Mouse (Mus musculus) embryonic facial prominence, embryonic 10.5 days (tissue): Measurements from ENCODE around the gene Mydgf. TPM values are rescaled to one million over a fixed set of nuclear protein-coding genes. Genes with fewer than 3 reads are reported as not detected.

Experiments used
- DNase-seq: peaks from one replicate; pipeline ENCODE4 v3.0.0-alpha.2; 2017; ENCODE audit warnings: low spot score
- H3K27ac ChIP-seq: fragments of 300-500 bp; sonication (generic); replicated peaks from 2 replicates; pipeline ENCODE4 v1.5.1; 2016; ENCODE audit warnings: mild to moderate bottlenecking
- H3K27me3 ChIP-seq: fragments of 300-500 bp; sonication (generic); replicated peaks from 2 replicates; pipeline ENCODE4 v1.6.1; 2016; ENCODE audit warnings: low read depth, mild to moderate bottlenecking; ENCODE audit not compliant: poor library complexity, severe bottlenecking
- H3K36me3 ChIP-seq: fragments of 300-500 bp; sonication (generic); replicated peaks from 2 replicates; pipeline ENCODE4 v1.6.1; 2016; ENCODE audit warnings: mild to moderate bottlenecking, moderate library complexity
- H3K4me1 ChIP-seq: fragments of 300-500 bp; sonication (generic); 2 replicates; pipeline ENCODE4 v1.6.1; 2016
- H3K4me3 ChIP-seq: fragments of 300-500 bp; sonication (generic); 2 replicates; pipeline ENCODE4 v1.5.1; 2016; ENCODE audit warnings: mild to moderate bottlenecking, moderate library complexity
- H3K9me3 ChIP-seq: fragments of 300-500 bp; sonication (generic); 2 replicates; pipeline ENCODE4 v1.6.1; 2016; ENCODE audit warnings: mild to moderate bottlenecking
- whole genome bisulfite sequencing: fragments of 180-500 bp; shearing (Covaris S2); methylation state at CpG from one replicate; pipeline ENCODE4 v1.1.7; 2016; 5-methylcytosine and 5-hydroxymethylcytosine counted together
- polyA plus RNA-seq: library from polyadenylated mRNA; unstranded; fragments of >200 nt; fragmentation: Nextera tagmentation; extraction: Ambion mirVana; gene quantifications from 2 replicates; pipeline ENCODE4 v1.2.1, GENCODE M21; 2016

Mydgf gene
- polyA plus RNA-seq, 1 experiment from 2014 or later, result 71.0 TPM

GRCm38 (mm10) chr17:56182975-56183657 is 604 bp downstream of the Mydgf start:
- peak overlapping the region; percentile 89 for H3K27ac ChIP-seq

GRCm38 (mm10) chr17:56175416-56175815 is 8.3 kb downstream of the Mydgf start:
- Histone ChIP-seq H3K4me3 (no peak overlapping the region), H3K36me3 (peaks cover 78% of the 10 kb centered on the region), H3K4me1 (peaks cover 12% of the 10 kb centered on the region), H3K27ac (no peak overlapping the region), H3K9me3 (no peaks in the 10 kb centered on the region), H3K27me3 (no peaks in the 10 kb centered on the region)
- WGBS, result 95% methylated on average over 3 of the region's 3 CpGs
- DNase-seq, result no peak

More at GRCm38 (mm10) chr17:56182975-56183657, 604 bp downstream of the Mydgf start:
- 1% methylated on average over 14 of the region's 14 CpGs for WGBS
- Histone ChIP-seq H3K9me3 (no peaks in the 10 kb centered on the region), H3K4me1 (peaks cover 37% of the 10 kb centered on the region), H3K27me3 (no peaks in the 10 kb centered on the region), H3K36me3 (peaks cover 60% of the 10 kb centered on the region), H3K4me3 (peak overlapping the region; percentile 91)
- DNase-seq, result no peak

- H3K27ac ChIP-seq, result no peak overlapping the region
- H3K4me1 ChIP-seq, result peaks cover 21% of the 10 kb centered on the region
- peaks cover 59% of the 10 kb centered on the region for H3K36me3 ChIP-seq
- WGBS, result 58% methylated on average over 10 of the region's 10 CpGs
- no peaks in the 10 kb centered on the region for H3K27me3 ChIP-seq
- no peak for DNase-seq
- no peak overlapping the region for H3K4me3 ChIP-seq
- H3K9me3 ChIP-seq, result no peaks in the 10 kb centered on the region
Measured at GRCm38 (mm10) chr17:56173401-56174046, 10.2 kb downstream of the Mydgf start.

- 91% methylated on average over 17 of the region's 17 CpGs for WGBS
- peaks cover 21% of the 10 kb centered on the region for H3K4me1 ChIP-seq
- no peaks in the 10 kb centered on the region for H3K27me3 ChIP-seq
- DNase-seq, result no peak
- no peaks in the 10 kb centered on the region for H3K9me3 ChIP-seq
- H3K4me3 ChIP-seq, result no peak overlapping the region
- H3K36me3 ChIP-seq, result peaks cover 42% of the 10 kb centered on the region
- 0 out of 2 replicates have a peak overlapping the region, but pooled peaks have one; percentile 41 for H3K27ac ChIP-seq
Measured at GRCm38 (mm10) chr17:56171881-56172280, 11.8 kb downstream of the Mydgf start.

GRCm38 (mm10) chr17:56171456-56171855 is 12.3 kb downstream of the Mydgf start:
- H3K36me3 ChIP-seq, result peaks cover 38% of the 10 kb centered on the region
- H3K9me3 ChIP-seq, result no peaks in the 10 kb centered on the region
- no peak for DNase-seq
- peaks cover 21% of the 10 kb centered on the region for H3K4me1 ChIP-seq
- 90% methylated on average over 9 of the region's 9 CpGs for WGBS
- peak overlapping the region; percentile 41; the same call in 1 of the 2 replicates for H3K27ac ChIP-seq
- no peaks in the 10 kb centered on the region for H3K27me3 ChIP-seq
- H3K4me3 ChIP-seq, result no peak overlapping the region

GRCm38 (mm10) chr17:56170636-56171035 is 13.1 kb downstream of the Mydgf start:
- H3K27ac ChIP-seq, result peak overlapping the region; percentile 83

GRCm38 (mm10) chr17:56169830-56170229 is 13.9 kb downstream of the Mydgf start:
- peak; percentile 41 for DNase-seq
- H3K4me1 ChIP-seq, result peaks cover 26% of the 10 kb centered on the region
- H3K4me3 ChIP-seq, result 0 out of 2 replicates have a peak overlapping the region, but pooled peaks have one; percentile 11
- no peaks in the 10 kb centered on the region for H3K27me3 ChIP-seq
- H3K9me3 ChIP-seq, result no peaks in the 10 kb centered on the region
- H3K27ac ChIP-seq, result peak overlapping the region; percentile 83
- peaks cover 22% of the 10 kb centered on the region for H3K36me3 ChIP-seq
- 52% methylated on average over 6 of the region's 6 CpGs for WGBS

More at GRCm38 (mm10) chr17:56170636-56171035, 13.1 kb downstream of the Mydgf start:
- no peaks in the 10 kb centered on the region for H3K9me3 ChIP-seq
- H3K27me3 ChIP-seq, result no peaks in the 10 kb centered on the region
- WGBS, result 17% methylated on average over 10 of the region's 10 CpGs
- peak; percentile 53 for DNase-seq
- H3K4me3 ChIP-seq, result 0 out of 2 replicates have a peak overlapping the region, but pooled peaks have one; percentile 4
- peaks cover 30% of the 10 kb centered on the region for H3K36me3 ChIP-seq
- H3K4me1 ChIP-seq, result peaks cover 25% of the 10 kb centered on the region

GRCm38 (mm10) chr17:56165671-56166070 is 18.0 kb downstream of the Mydgf start:
- H3K4me3 ChIP-seq, result no peak overlapping the region
- H3K4me1 ChIP-seq, result peaks cover 39% of the 10 kb centered on the region
- no peak for DNase-seq
- H3K27ac ChIP-seq, result no peak overlapping the region
- no peaks in the 10 kb centered on the region for H3K9me3 ChIP-seq
- peaks cover 11% of the 10 kb centered on the region for H3K27me3 ChIP-seq
- 73% methylated on average over 11 of the region's 11 CpGs for WGBS
- no peaks in the 10 kb centered on the region for H3K36me3 ChIP-seq

GRCm38 (mm10) chr17:56164510-56164909 is 19.2 kb downstream of the Mydgf start:
- Histone ChIP-seq H3K4me3 (no peak overlapping the region), H3K27ac (no peak overlapping the region), H3K36me3 (no peaks in the 10 kb centered on the region), H3K9me3 (no peaks in the 10 kb centered on the region), H3K27me3 (peaks cover 16% of the 10 kb centered on the region), H3K4me1 (peaks cover 28% of the 10 kb centered on the region)
- no peak for DNase-seq
- WGBS, result 88% methylated on average over 3 of the region's 3 CpGs

- no peak for DNase-seq
- Histone ChIP-seq H3K36me3 (no peaks in the 10 kb centered on the region), H3K27ac (no peak overlapping the region), H3K27me3 (peaks cover 22% of the 10 kb centered on the region), H3K4me3 (0 out of 2 replicates have a peak overlapping the region, but pooled peaks have one; percentile 62), H3K4me1 (peaks cover 32% of the 10 kb centered on the region), H3K9me3 (no peaks in the 10 kb centered on the region)
- WGBS, result 82% methylated on average over 6 of the region's 6 CpGs
Measured at GRCm38 (mm10) chr17:56163523-56164102, 20.1 kb downstream of the Mydgf start.

- 1% methylated on average over 30 of the region's 30 CpGs for WGBS
- Histone ChIP-seq H3K27ac (peak within 1 kb of the TSS; percentile 76), H3K4me1 (peaks cover 32% of the 10 kb centered on the region), H3K27me3 (peaks cover 35% of the 10 kb centered on the region), H3K4me3 (peak within 1 kb of the TSS; percentile 62), H3K9me3 (no peaks in the 10 kb centered on the region), H3K36me3 (no peaks in the 10 kb centered on the region)
- DNase-seq, result peak; percentile 97
Measured at GRCm38 (mm10) chr17:56162231-56162774, 21.4 kb downstream of the Mydgf start, which contains the start of gene Tnfaip8l1. Gene Tnfaip8l1 (plus strand): TSS chr17:56162477.

- Histone ChIP-seq H3K4me3 (no peak overlapping the region; the same call in 1 of the 2 replicates), H3K4me1 (peaks cover 29% of the 10 kb centered on the region), H3K9me3 (no peaks in the 10 kb centered on the region), H3K36me3 (no peaks in the 10 kb centered on the region), H3K27ac (no peak overlapping the region), H3K27me3 (peaks cover 60% of the 10 kb centered on the region)
- 3% methylated on average over 9 of the region's 9 CpGs for WGBS
- peak; percentile 83 for DNase-seq
Measured at GRCm38 (mm10) chr17:56159729-56160128, 24.0 kb downstream of the Mydgf start.
